Mouse (Mus musculus) ES-E14 (cell line): Measurements from ENCODE around the gene Nxph4. TPM values are rescaled to one million over a fixed set of nuclear protein-coding genes. Genes with fewer than 3 reads are reported as not detected.

ENCODE experiments used
- DNase-seq: peaks from one replicate; pipeline ENCODE4 v3.0.0-alpha.2; 2013; ENCODE audit warnings: low read depth, low spot score
- H3K27ac ChIP-seq: 2 replicates; pipeline ENCODE4 v1.5.1; 2012; ENCODE audit warnings: low read depth, mild to moderate bottlenecking, low read length, moderate library complexity, mixed read lengths; ENCODE audit not compliant: poor library complexity, insufficient read depth, severe bottlenecking
- H3K36me3 ChIP-seq: 2 replicates; pipeline ENCODE4 v1.6.1; 2012; ENCODE audit warnings: mild to moderate bottlenecking, low read length, moderate library complexity, mixed read lengths; ENCODE audit not compliant: control insufficient read depth, poor library complexity, insufficient read depth, severe bottlenecking
- H3K4me1 ChIP-seq, 2 experiments: fragments of 150-350 bp in 1 of 2; sonication (generic) in 1 of 2; 2 replicates each; pipeline ENCODE4 v1.6.1; 2012; ENCODE audit warnings: low read length in 2 of 2, mild to moderate bottlenecking in 1 of 2, mixed read lengths in 1 of 2; ENCODE audit not compliant: control insufficient read depth in 2 of 2, insufficient read depth in 2 of 2, poor library complexity in 1 of 2
- H3K4me3 ChIP-seq, 2 experiments: fragments of 150-350 bp in 1 of 2; sonication (generic) in 1 of 2; 2 replicates each; pipeline ENCODE4 v1.5.1; 2012; ENCODE audit warnings: low read length in 2 of 2, low read depth in 1 of 2, mild to moderate bottlenecking in 1 of 2, mixed read lengths in 1 of 2; ENCODE audit not compliant: insufficient read depth in 1 of 2, poor library complexity in 1 of 2, severe bottlenecking in 1 of 2
- H3K9ac ChIP-seq: 2 replicates; pipeline ENCODE4 v1.6.1; 2012; ENCODE audit warnings: low read depth, mild to moderate bottlenecking, low read length, mixed read lengths; ENCODE audit not compliant: poor library complexity, insufficient read depth, severe bottlenecking
- H3K9me3 ChIP-seq: fragments of 150-350 bp; sonication (generic); 2 replicates; pipeline ENCODE4 v1.6.1; 2012; ENCODE audit warnings: low read depth, mild to moderate bottlenecking, low read length; ENCODE audit not compliant: control insufficient read depth, insufficient read depth
- CHD2 ChIP-seq: IDR thresholded peaks from 2 replicates; pipeline ENCODE4 v1.6.1; 2014; ENCODE audit warnings: mild to moderate bottlenecking, low read depth, low read length, inconsistent platforms
- HCFC1 ChIP-seq: IDR thresholded peaks from 2 replicates; pipeline ENCODE4 v1.6.1; 2012; ENCODE audit warnings: low read length, inconsistent platforms, borderline replicate concordance; ENCODE audit not compliant: insufficient read depth
- MAFK ChIP-seq: IDR thresholded peaks from 2 replicates; pipeline ENCODE4 v1.6.1; 2014; ENCODE audit warnings: mild to moderate bottlenecking, low read depth, low read length, inconsistent platforms; ENCODE audit not compliant: insufficient read depth
- ZC3H11A ChIP-seq: IDR thresholded peaks from 2 replicates; pipeline ENCODE4 v1.6.1; 2012; ENCODE audit warnings: low read depth, mild to moderate bottlenecking, inconsistent platforms, low read length, borderline replicate concordance
- ZNF384 ChIP-seq: IDR thresholded peaks from 2 replicates; pipeline ENCODE4 v1.6.1; 2012; ENCODE audit warnings: low read depth, low read length, inconsistent platforms
- in situ Hi-C, 2 experiments: fragments of 600-800 bp; cut with MboI; formaldehyde crosslinking; loops; one replicate each; pipeline ENCODE4 v1.15.1; 2025; ENCODE audit warnings: low sequenced_read_pairs in 2 of 2, inconsistent platforms in 1 of 2; ENCODE audit not compliant: unreplicated experiment in 2 of 2
- total RNA-seq: library from RNA; depleted of rRNA; stranded (reverse); fragments of 300-350 nt; gene quantifications from 2 replicates; pipeline ENCODE4 v1.2.3, GENCODE M21; 2012

Gene Nxph4
- total RNA-seq, 1 experiment = 0.76 TPM

DNA sequence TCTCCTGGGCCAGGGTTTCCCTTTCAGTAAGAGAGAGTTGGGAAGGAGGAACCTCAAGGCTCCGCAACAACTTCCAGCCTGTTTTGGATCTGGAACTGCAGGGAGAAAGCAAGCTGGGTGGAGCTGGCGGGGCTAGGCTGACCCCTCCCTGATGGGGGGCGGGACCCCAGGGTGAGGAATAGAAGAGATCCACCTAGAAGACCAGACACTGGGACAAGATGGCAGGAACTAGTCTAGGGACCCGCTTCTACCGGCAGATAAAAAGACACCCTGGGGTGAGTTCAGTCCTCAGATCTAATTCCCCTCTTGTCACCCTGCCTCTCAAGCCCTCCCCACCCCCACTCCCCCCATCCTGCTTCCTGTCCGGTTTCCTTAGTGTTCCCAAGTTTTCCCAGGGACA, 19.6 kb downstream of the Nxph4 start, which contains the start of gene Ndufa4l2:
Gene Ndufa4l2, plus strand, starts transcription at position 204 of the 400 bp plus-strand sequence.
- no peak for TF ChIP-seq ZNF384
- no peak for TF ChIP-seq ZC3H11A
- TF ChIP-seq HCFC1 = no peak
- no peak for TF ChIP-seq CHD2
- TF ChIP-seq MAFK = no peak
- no peak for DNase-seq
- H3K36me3 ChIP-seq = peaks cover 29% of the 10 kb centered on the region
- H3K27ac ChIP-seq = no peak within 1 kb of the TSS
- in situ Hi-C loops = no loop called here
- peak within 1 kb of the TSS; percentile 6 to 47 for H3K4me3 ChIP-seq
- peak within 1 kb of the TSS; percentile 4; the same call in 1 of the 2 replicates for H3K9ac ChIP-seq
- H3K9me3 ChIP-seq = no peaks in the 10 kb centered on the region
- H3K4me1 ChIP-seq = peaks cover 6 to 66% of the 10 kb centered on the region in 2 experiments

DNA sequence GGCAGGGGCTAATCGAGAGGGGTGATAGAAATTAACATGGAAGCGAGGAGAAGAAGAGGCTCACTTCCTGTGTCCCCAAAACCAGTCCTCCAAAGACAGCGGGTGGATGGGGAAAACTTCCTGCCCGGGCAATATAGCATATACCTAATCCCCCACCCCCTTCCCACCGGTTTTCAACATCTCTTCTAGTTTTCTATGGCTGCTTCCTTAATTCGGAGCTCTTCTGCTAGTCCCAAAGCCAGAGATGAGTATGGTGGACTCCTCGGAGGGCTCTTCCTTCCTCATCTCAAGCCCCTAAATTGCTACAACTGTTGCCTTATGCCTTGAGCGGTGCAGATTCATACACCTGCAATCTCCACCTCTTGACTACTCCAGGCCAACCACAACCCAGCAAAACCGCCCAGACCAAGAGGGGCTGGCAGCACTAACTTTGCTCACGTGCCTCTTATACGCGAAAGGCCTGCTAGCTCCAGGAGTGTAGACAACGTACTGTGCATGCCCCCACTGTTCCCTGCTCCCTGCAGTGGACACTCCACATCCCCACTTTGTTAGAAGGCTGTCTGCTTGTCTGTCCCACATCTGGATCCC, 20.2 kb downstream of the Nxph4 start:
- in situ Hi-C loops = no loop called here
- no peak for TF ChIP-seq CHD2
- TF ChIP-seq ZNF384 = no peak
- no peak for TF ChIP-seq MAFK
- H3K4me3 ChIP-seq = peak overlapping the region in 1 of 2 experiments; percentile 47; a peak in 1 of 4 replicates
- no peak for DNase-seq
- no peaks in the 10 kb centered on the region for H3K9me3 ChIP-seq
- no peak overlapping the region for H3K27ac ChIP-seq
- no peak overlapping the region for H3K9ac ChIP-seq
- H3K4me1 ChIP-seq = peaks cover 6 to 66% of the 10 kb centered on the region in 2 experiments
- H3K36me3 ChIP-seq = peaks cover 24% of the 10 kb centered on the region

DNA sequence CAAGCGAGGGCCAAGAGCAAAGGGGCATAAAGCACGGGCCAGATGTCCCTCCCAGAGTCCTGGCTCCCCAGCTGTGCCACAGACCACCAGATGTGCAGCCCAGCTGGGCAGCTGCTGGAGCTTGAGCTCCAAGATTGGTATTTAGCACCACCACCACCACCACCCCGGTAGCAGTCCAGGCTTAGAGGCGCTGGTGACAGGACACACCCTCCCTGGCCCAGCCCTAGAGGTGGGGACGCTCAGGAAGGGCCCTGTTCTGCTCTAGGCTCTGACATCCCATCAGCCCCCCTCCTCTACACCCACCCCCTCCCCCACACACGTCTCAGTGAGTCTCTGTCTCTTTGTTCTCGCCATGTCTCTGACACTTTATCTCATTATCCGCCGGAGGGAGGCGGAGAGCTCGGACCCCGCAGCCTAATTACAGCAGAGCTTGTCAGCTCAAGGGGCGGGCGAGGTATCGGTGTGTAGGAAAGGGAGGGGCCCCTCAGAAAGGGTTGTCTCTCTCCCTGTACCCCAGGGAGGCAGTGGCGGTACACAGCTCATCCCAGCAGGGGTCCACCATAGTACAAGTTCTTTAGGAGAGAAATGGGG, 20.8 kb downstream of the Nxph4 start:
- Histone ChIP-seq H3K27ac (no peak overlapping the region), H3K36me3 (peaks cover 18% of the 10 kb centered on the region), H3K4me3 (peak overlapping the region; percentile 7 to 38; a peak in 2 of 4 replicates), H3K9me3 (no peaks in the 10 kb centered on the region), H3K4me1 (peaks cover 6 to 62% of the 10 kb centered on the region in 2 experiments), H3K9ac (no peak overlapping the region; the same call in 1 of the 2 replicates)
- TF ChIP-seq CHD2 (no peak), ZNF384 (no peak), HCFC1 (no peak), MAFK (no peak), ZC3H11A (no peak)
- in situ Hi-C loops = no loop called here
- DNase-seq = no peak

DNA sequence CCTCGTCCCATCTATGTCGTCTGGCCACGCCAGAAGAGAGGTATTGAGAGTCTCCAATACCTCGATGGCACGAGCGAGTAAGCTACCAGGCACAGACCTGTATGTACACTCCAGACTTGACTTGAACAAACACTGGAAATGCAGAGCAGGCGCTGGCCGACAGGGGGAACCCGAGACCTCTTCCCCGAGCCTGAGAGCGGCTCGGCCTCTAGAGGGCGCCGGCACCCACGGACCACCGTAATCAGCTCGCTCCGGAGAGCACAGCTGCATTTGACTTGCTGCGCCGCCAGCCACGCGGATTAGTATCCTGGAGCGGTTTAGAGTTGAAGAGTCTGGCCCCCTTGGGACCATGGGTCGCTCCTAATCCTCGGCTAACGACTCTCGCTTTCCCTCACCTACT, 21.5 kb downstream of the Nxph4 start:
- no peak for TF ChIP-seq MAFK
- 0 out of 2 replicates have a peak, but pooled peaks have one; percentile 40 for TF ChIP-seq ZNF384
- no peak for TF ChIP-seq CHD2
- peak; percentile 76 for TF ChIP-seq HCFC1
- peak; percentile 63; the same call in 1 of the 2 replicates for TF ChIP-seq ZC3H11A
- in situ Hi-C loops = no loop called here
- Histone ChIP-seq H3K9me3 (no peaks in the 10 kb centered on the region), H3K4me1 (peaks cover 6 to 55% of the 10 kb centered on the region in 2 experiments), H3K27ac (no peak overlapping the region), H3K9ac (peak overlapping the region; percentile 27), H3K36me3 (peaks cover 10% of the 10 kb centered on the region), H3K4me3 (peak overlapping the region; percentile 7 to 38; a peak in 3 of 4 replicates)
- DNase-seq = peak; percentile 87
